Mouse (Mus musculus) embryonic facial prominence, embryonic 13.5 days (tissue): ENCODE results near the gene Fam209. TPM values are rescaled to one million over a fixed set of nuclear protein-coding genes. Genes with fewer than 3 reads are reported as not detected.
A peak's percentile ranks its signal among the peaks of the same experiment; 100 is the strongest.

Source experiments
- ATAC-seq: fragments of 200-750 bp; cut with Nextera tagmentation; 2 replicates; pipeline ENCODE4 v1.8.0; 2017; ENCODE audit warnings: low read depth; ENCODE audit not compliant: insufficient number of reproducible peaks, insufficient read depth, low FRiP score, low TSS enrichment
- H3K27ac ChIP-seq: fragments of 300-500 bp; sonication (generic); 2 replicates; pipeline ENCODE4 v1.5.1; 2015; ENCODE audit warnings: moderate library complexity, mild to moderate bottlenecking, inconsistent platforms
- H3K27me3 ChIP-seq: fragments of 300-500 bp; sonication (generic); 2 replicates; pipeline ENCODE4 v1.6.1; 2015; ENCODE audit warnings: mild to moderate bottlenecking, inconsistent platforms
- H3K36me3 ChIP-seq: fragments of 300-500 bp; sonication (generic); 2 replicates; pipeline ENCODE4 v1.6.1; 2015; ENCODE audit warnings: mild to moderate bottlenecking, inconsistent platforms
- H3K4me1 ChIP-seq: fragments of 300-500 bp; sonication (generic); 2 replicates; pipeline ENCODE4 v1.6.1; 2015; ENCODE audit warnings: inconsistent platforms
- H3K4me2 ChIP-seq: fragments of 300-500 bp; sonication (generic); 2 replicates; pipeline ENCODE4 v1.6.1; 2015; ENCODE audit warnings: moderate library complexity, mild to moderate bottlenecking, inconsistent platforms
- H3K4me3 ChIP-seq: fragments of 300-500 bp; sonication (generic); 2 replicates; pipeline ENCODE4 v1.5.1; 2015; ENCODE audit warnings: mild to moderate bottlenecking, inconsistent platforms
- H3K9ac ChIP-seq: fragments of 300-500 bp; sonication (generic); 2 replicates; pipeline ENCODE4 v1.6.1; 2015; ENCODE audit warnings: mild to moderate bottlenecking, inconsistent platforms
- H3K9me3 ChIP-seq: fragments of 300-500 bp; sonication (generic); 2 replicates; pipeline ENCODE4 v1.6.1; 2016; ENCODE audit warnings: inconsistent platforms
- WGBS: fragments of 180-500 bp; shearing (Covaris S2); methylation state at CpG from one replicate; pipeline ENCODE4 v1.1.7; 2015; ENCODE audit warnings: mixed read lengths; 5-methylcytosine and 5-hydroxymethylcytosine counted together
- polyA plus RNA-seq: library from polyadenylated mRNA; unstranded; fragments of >200 nt; fragmentation: Nextera tagmentation; extraction: Ambion mirVana; gene quantifications from 2 replicates; pipeline ENCODE4 v1.2.1, GENCODE M21; 2015

Gene Fam209
- polyA plus RNA-seq, 1 experiment from 2014 or later, result 0.73 TPM

DNA sequence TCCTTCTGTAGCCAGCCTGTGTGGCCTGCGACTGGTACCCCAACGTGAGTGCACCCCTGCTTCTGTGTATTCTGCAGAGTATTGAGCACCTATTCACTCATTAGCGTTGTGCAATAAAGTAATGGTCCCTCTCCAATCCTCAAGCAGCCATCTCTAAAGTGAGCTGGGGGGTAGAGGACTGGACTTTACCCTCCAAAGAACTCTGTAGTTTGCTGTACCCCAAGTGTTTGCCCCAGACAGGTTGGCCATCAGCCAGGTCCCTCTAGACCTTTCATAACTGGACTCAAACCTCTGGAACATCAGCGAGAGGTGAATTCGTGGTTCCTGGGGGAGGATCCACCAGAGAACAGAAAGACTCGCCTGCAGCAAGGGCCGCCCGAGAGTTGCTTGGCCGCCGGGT, 19.9 kb upstream of the Fam209 start:
- Histone ChIP-seq H3K4me2 (no peak overlapping the region), H3K9ac (no peak overlapping the region), H3K4me3 (no peak overlapping the region), H3K9me3 (no peaks in the 10 kb centered on the region), H3K4me1 (no peaks in the 10 kb centered on the region), H3K36me3 (peaks cover 91% of the 10 kb centered on the region), H3K27ac (no peak overlapping the region), H3K27me3 (no peaks in the 10 kb centered on the region)
- 92% methylated on average over 10 of the region's 10 CpGs for WGBS
- ATAC-seq, result no peak

DNA sequence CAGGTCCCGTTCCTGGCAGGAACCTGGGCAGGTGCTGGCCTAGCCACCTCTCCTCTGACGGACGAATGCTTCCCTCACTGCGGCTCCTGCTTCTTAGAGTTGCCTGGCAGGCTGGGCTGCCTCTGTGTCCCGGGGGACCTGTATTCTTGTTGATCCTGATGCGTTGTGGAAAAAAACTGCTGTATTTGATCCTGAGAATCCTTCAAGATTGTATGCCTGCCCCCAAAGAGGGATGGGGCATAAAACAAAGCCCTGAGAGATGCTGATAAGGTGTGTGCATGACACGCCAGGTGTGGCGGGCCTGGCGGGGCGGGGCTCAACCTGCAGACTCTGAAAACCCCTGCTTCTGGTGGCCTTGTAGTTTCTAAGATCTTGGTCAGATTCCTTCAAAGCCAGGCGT, 13.8 kb upstream of the Fam209 start, which contains the start of gene Gcnt7:
Gcnt7 (minus strand) TSS at position 101 of the 400 bp plus-strand sequence.
- no peaks in the 10 kb centered on the region for H3K4me1 ChIP-seq

DNA sequence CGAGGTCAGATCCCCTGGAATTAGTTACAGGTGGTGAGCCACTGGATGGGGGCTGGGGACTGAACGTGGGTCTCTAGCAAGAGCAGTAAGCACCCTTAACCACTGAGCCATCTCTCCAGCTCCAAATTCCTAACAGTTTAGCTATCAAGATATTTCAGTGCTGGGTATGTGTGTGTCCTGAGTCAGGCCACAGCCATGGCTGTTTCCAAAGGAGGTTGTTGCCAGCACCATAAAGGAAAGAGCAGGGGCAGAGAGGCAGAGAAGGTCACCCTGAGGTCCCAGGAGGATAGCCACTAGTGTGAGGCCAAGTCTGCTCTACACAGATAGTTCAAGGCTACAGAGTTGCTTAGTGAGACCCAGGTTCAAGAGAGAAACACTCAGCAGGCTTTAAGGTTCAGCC, 11.7 kb upstream of the Fam209 start:
- Histone ChIP-seq H3K9ac (no peak overlapping the region), H3K4me2 (no peak overlapping the region), H3K4me3 (no peak overlapping the region), H3K9me3 (no peaks in the 10 kb centered on the region), H3K4me1 (no peaks in the 10 kb centered on the region), H3K27me3 (no peaks in the 10 kb centered on the region), H3K27ac (no peak overlapping the region), H3K36me3 (peaks cover 75% of the 10 kb centered on the region)
- WGBS, result 40% methylated on average over 2 of the region's 2 CpGs
- ATAC-seq, result no peak

More for the DNA sequence above, 13.8 kb upstream of the Fam209 start, which contains the start of gene Gcnt7:
- H3K4me2 ChIP-seq, result no peak within 1 kb of the TSS
- H3K9me3 ChIP-seq, result no peaks in the 10 kb centered on the region
- no peak within 1 kb of the TSS for H3K9ac ChIP-seq
- no peak within 1 kb of the TSS for H3K27ac ChIP-seq
- no peak for ATAC-seq
- H3K27me3 ChIP-seq, result no peaks in the 10 kb centered on the region
- H3K4me3 ChIP-seq, result no peak within 1 kb of the TSS
- 77% methylated on average over 11 of the region's 11 CpGs for WGBS
- H3K36me3 ChIP-seq, result peaks cover 70% of the 10 kb centered on the region

DNA sequence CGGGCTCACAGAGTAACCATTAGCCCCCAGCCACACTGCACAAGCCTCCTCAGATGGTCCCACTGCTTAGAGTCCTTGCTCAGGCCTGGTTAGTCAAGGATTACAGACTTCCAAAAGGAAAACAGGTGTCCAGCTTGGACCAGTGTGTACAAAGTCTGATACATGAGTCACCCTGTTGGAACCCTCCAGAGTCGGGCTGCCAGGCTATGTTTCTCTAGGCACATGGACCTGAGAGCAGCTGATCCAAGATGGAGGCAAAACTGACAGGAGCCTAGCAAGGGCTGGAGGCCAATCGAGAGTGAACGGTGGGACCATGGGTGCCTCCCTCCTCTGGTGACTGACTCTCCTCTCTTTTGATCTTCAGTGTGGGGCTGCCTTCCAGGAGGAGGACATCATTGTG, 9.5 kb upstream of the Fam209 start:
- H3K9me3 ChIP-seq, result no peaks in the 10 kb centered on the region
- ATAC-seq, result no peak
- no peaks in the 10 kb centered on the region for H3K27me3 ChIP-seq
- no peaks in the 10 kb centered on the region for H3K4me1 ChIP-seq
- H3K27ac ChIP-seq, result no peak overlapping the region
- H3K36me3 ChIP-seq, result peaks cover 74% of the 10 kb centered on the region
- no peak overlapping the region for H3K4me2 ChIP-seq
- 88% methylated on average over 4 of the region's 4 CpGs for WGBS
- no peak overlapping the region for H3K4me3 ChIP-seq
- H3K9ac ChIP-seq, result no peak overlapping the region

DNA sequence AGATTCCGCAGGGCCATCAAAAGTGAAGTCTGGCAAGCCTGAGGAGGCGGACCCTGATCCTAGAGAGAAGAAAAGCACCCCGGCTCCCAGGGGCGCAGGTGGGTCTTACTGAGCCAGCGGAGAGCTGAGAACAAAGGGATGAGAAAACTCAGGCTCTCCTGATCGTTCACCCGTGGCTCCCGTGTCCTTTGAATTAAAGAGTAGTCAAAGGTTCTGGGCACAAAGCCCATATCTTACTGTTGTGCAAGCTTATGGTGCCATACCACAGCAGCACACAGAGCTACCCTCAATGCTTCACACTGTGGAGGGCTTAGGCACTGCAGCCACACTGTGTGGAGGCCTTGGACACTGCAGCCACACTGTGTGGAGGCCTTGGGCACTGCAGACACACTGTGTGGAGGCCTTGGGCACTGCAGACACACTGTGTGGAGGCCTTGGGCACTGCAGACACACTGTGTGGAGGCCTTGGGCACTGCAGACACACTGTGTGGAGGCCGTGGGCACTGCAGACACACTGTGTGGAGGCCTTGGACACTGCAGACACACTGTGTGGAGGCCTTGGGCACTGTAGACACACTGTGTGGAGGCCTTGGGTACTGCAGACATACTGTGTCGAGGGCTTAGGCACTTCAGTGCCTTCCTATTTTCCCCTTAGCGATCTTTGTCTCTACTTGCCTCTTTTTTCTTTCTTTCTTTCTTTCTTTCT, 5.7 kb upstream of the Fam209 start:
- H3K9ac ChIP-seq, result no peak overlapping the region
- no peaks in the 10 kb centered on the region for H3K27me3 ChIP-seq
- no peak for ATAC-seq
- 90% methylated on average over 11 of the region's 11 CpGs for WGBS
- H3K4me2 ChIP-seq, result no peak overlapping the region
- peaks cover 81% of the 10 kb centered on the region for H3K36me3 ChIP-seq
- no peaks in the 10 kb centered on the region for H3K4me1 ChIP-seq
- no peak overlapping the region for H3K27ac ChIP-seq
- no peak overlapping the region for H3K4me3 ChIP-seq
- no peaks in the 10 kb centered on the region for H3K9me3 ChIP-seq

DNA sequence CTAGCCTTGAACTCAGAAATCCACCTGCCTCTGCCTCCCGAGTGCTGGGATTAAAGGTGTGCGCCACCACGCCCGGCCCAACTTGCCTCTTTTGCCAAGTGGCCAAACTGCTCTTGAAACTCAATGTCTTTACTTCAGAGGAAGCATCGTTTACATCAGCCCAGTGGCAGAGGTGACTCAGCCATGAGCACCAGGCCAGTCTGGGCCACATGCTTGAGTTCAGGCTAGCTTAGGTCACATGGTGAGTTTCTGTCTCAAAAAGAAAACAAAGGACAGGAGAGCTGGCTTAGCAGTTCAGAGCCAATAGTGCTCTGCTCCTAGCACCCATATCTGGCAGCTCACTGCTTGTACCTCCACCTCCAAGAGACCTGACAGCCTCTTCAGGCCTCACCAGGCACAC, 5.1 kb upstream of the Fam209 start:
- WGBS, result 94% methylated on average over 5 of the region's 5 CpGs
- Histone ChIP-seq H3K27ac (no peak overlapping the region), H3K9ac (no peak overlapping the region), H3K4me1 (no peaks in the 10 kb centered on the region), H3K36me3 (peaks cover 75% of the 10 kb centered on the region), H3K9me3 (no peaks in the 10 kb centered on the region), H3K27me3 (no peaks in the 10 kb centered on the region), H3K4me3 (no peak overlapping the region), H3K4me2 (no peak overlapping the region)
- no peak for ATAC-seq

DNA sequence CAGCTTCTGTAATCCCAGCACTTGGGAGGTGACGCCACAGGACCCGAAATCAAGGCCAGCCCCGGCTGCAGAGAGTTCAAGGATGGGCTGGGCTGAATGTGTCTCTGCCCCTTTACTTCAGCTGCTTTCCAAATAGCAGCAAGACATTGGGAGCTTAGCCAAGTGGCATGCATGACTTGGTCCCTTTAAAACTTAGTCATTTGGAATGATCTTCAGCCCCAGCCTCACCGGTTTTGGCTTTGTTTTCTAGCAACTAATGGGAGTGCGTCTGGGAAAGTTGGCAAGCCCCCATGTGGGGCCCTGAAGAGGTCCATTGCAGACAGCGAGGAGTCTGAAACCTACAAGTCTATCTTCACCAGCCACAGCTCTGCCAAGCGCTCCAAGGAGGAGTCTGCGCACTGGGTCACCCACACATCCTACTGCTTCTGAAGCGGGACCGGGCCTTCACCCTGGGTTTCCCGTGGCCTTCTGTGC, 3.9 kb upstream of the Fam209 start:
- Histone ChIP-seq H3K4me3 (no peak overlapping the region), H3K36me3 (peaks cover 63% of the 10 kb centered on the region), H3K27me3 (no peaks in the 10 kb centered on the region), H3K9me3 (no peaks in the 10 kb centered on the region), H3K4me1 (peaks cover 7% of the 10 kb centered on the region), H3K27ac (no peak overlapping the region), H3K4me2 (no peak overlapping the region), H3K9ac (no peak overlapping the region)
- WGBS, result 88% methylated on average over 11 of the region's 11 CpGs
- no peak for ATAC-seq

DNA sequence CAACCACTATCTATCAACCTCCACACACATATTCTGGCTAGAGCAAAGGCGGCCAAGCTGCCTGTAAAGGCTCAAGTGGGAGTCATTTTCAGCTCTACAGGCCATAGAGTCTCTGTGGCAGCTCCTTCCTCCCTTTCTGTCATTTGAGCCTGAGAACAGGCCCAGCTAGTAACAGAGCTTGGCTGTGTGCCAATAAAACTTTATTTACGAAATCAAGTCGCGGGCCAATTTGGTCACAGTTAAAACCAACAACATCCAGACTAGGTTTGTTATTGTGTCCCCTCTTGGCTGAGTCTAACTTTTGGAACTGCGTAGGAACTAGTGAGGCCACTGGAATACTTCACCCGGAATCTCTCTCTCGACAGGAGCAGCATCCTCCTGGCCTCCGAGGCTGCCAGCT, 1.3 kb downstream of the Fam209 start:
- Histone ChIP-seq H3K27ac (peak overlapping the region; percentile 48; the same call in 1 of the 2 replicates), H3K4me2 (no peak overlapping the region), H3K27me3 (peaks cover 3% of the 10 kb centered on the region; the same call in 1 of the 2 replicates), H3K9ac (peak overlapping the region; percentile 49; the same call in 1 of the 2 replicates), H3K36me3 (peaks cover 15% of the 10 kb centered on the region), H3K4me1 (peaks cover 20% of the 10 kb centered on the region), H3K9me3 (no peaks in the 10 kb centered on the region), H3K4me3 (no peak overlapping the region)
- WGBS, result 44% methylated on average over 8 of the region's 8 CpGs
- ATAC-seq, result no peak

DNA sequence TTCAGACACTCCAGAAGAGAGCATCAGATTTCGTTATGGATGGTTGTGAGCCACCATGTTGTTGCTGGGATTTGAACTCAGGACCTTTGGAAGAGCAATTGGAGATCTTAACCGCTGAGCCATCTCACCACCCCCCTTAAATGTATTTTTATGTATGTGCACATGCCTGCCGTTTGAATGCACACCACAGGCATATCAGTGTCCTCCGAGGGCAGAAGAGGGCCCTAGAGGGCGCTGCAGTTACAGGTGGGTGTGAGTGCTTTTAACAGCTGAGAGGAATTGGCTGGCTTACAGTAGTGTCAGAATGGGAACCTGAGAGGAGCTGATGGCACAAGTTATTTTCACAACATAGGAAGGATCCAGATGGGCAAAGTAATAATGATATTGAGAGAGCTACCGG, 2.6 kb downstream of the Fam209 start:
- 34% methylated on average over 6 of the region's 6 CpGs for WGBS
- no peak for ATAC-seq

DNA sequence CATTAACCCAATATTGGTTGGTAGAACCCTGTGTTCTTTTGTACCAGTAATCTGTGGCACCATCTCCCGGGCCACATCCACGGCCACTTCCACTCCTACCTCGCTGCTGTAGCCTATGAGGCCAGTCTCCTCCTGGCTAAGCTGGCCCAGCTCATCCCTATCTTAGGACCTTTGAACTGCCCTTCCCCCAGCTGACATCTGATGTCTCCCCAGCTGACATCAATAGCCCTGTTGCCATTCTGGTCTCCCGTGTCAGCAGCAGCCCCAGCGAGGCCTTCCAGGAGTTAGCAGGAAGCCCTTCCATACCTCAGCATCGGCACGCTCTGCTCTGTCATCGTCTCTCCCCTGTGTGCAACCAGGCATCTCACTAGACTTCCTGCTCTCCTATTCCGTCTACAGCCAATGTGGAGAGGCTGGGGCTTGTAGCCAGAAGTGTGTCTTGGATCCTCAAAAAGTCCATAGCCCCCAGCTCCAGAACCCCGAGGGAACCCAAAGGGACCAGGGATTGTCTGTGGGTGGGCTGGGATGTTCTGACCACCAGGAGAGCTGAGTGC, 4.5 kb downstream of the Fam209 start:
- 29% methylated on average over 10 of the region's 10 CpGs for WGBS
- no peak for ATAC-seq
- Histone ChIP-seq H3K4me3 (no peak overlapping the region), H3K36me3 (no peaks in the 10 kb centered on the region), H3K4me2 (no peak overlapping the region), H3K4me1 (peaks cover 20% of the 10 kb centered on the region), H3K27ac (no peak overlapping the region), H3K9me3 (no peaks in the 10 kb centered on the region), H3K9ac (peak overlapping the region; percentile 36; the same call in 1 of the 2 replicates), H3K27me3 (peaks cover 3% of the 10 kb centered on the region; the same call in 1 of the 2 replicates)

More for the DNA sequence above, 2.6 kb downstream of the Fam209 start:
- Histone ChIP-seq H3K27me3 (peaks cover 3% of the 10 kb centered on the region; the same call in 1 of the 2 replicates), H3K36me3 (peaks cover 1% of the 10 kb centered on the region; the same call in 1 of the 2 replicates), H3K9me3 (no peaks in the 10 kb centered on the region), H3K4me3 (no peak overlapping the region), H3K9ac (no peak overlapping the region), H3K4me1 (peaks cover 20% of the 10 kb centered on the region), H3K4me2 (no peak overlapping the region), H3K27ac (no peak overlapping the region)

DNA sequence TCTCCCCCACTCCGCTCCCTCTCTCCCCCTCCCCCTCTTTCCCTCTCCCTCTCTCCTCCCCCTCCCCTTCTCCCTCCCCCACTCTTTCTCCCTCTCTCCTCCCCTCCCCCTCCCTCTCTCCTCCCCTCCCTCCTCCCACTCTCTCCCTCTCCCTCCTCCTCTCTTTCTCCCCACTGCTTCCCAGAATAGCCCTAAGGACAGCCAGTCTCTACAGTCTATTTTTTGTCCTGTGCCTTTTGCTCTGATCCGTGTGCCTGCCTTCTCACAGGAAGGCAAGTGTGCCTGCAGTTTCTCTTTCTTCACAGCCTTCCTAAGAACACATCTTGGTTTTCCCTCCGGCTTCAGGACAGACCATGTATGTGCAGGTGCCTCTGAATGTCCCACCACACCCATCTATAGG, 5.0 kb downstream of the Fam209 start:
- Histone ChIP-seq H3K9me3 (no peaks in the 10 kb centered on the region), H3K27me3 (peaks cover 3% of the 10 kb centered on the region; the same call in 1 of the 2 replicates), H3K4me3 (no peak overlapping the region), H3K27ac (no peak overlapping the region), H3K4me1 (peaks cover 20% of the 10 kb centered on the region), H3K9ac (no peak overlapping the region), H3K36me3 (no peaks in the 10 kb centered on the region), H3K4me2 (no peak overlapping the region)
- ATAC-seq, result no peak
- 32% methylated on average over 3 of the region's 3 CpGs for WGBS

DNA sequence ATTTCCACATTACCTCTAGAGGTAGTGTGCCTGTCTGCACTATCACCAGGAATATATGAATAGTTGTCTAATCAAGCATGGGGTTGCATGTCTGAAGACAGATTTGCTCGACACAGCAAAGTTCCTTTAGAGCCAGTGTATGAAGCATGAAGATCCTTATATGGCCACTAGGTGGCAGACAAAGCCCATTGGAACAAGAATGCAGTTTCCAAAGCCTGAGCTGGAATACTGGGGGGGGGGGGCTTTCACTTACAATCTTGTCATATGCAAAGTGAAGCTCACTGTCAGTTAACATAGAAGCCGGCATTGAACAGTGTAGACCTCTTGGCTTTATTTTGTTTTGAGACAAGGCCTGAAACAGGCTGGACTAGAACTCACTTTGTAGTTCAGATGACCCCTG, 5.5 kb downstream of the Fam209 start:
- 1% methylated on average over 2 of the region's 2 CpGs for WGBS
- Histone ChIP-seq H3K36me3 (no peaks in the 10 kb centered on the region), H3K9me3 (no peaks in the 10 kb centered on the region), H3K4me1 (peaks cover 18% of the 10 kb centered on the region), H3K4me2 (no peak overlapping the region), H3K27ac (no peak overlapping the region), H3K27me3 (peaks cover 3% of the 10 kb centered on the region; the same call in 1 of the 2 replicates), H3K9ac (no peak overlapping the region), H3K4me3 (no peak overlapping the region)
- ATAC-seq, result no peak
